Comparison of ENCODE assay signal across 28 mouse cellular contexts in genomic region chr3:123576413-123577387, GRCm38 (mm10).
DNase-seq lines count a peak whose midpoint lies in the region; ATAC-seq lines count a peak whose summit lies in the region.
"Had no signal": no experiment of that assay in that cellular context is flagged by ENCODE, and none has a peak within 500 bp of the region (broad histone marks: within the 10 kb centered on the region; RNA-seq: fewer than 3 reads in every experiment).

No protein-coding gene starts in this region.

- H3K4me2 ChIP-seq in midbrain, embryonic 14.5 days (ENCODE audit: low read length), result no peak overlapping the region
- no peak overlapping the region for H3K4me2 ChIP-seq in midbrain, embryonic 16.5 days (ENCODE audit: low read length)
- no peak overlapping the region for H3K4me2 ChIP-seq in liver, embryonic 12.5 days
- no peak overlapping the region for H3K4me2 ChIP-seq in forebrain, embryonic 12.5 days
- H3K4me2 ChIP-seq: embryonic facial prominence, embryonic 15.5 days; heart, embryonic 13.5 days; hindbrain, embryonic 14.5 days; limb, embryonic 12.5 days; lung, embryonic 14.5 days; midbrain, embryonic 15.5 days; neural tube, embryonic 13.5 days had no signal

- H3K4me3 ChIP-seq in midbrain, embryonic 14.5 days (replicated peaks; ENCODE audit: low read depth, low read length), result no peak overlapping the region
- no peak overlapping the region for H3K4me3 ChIP-seq in midbrain, embryonic 16.5 days (ENCODE audit: low read depth, low read length)
- H3K4me3 ChIP-seq in liver, embryonic 12.5 days, result no peak overlapping the region
- H3K4me3 ChIP-seq in forebrain, embryonic 12.5 days (replicated peaks), result no peak overlapping the region
- H3K4me3 ChIP-seq: embryonic facial prominence, embryonic 15.5 days; forebrain, embryonic 10.5 days; gastrocnemius, adult 2 months; heart, embryonic 13.5 days; limb, embryonic 12.5 days; midbrain, embryonic 15.5 days; myocyte; neural tube, embryonic 13.5 days had no signal

- no peaks in the 10 kb centered on the region for H3K27me3 ChIP-seq in midbrain, embryonic 14.5 days (ENCODE audit: control insufficient read depth, insufficient read depth, low read length)
- no peaks in the 10 kb centered on the region for H3K27me3 ChIP-seq in midbrain, embryonic 16.5 days (ENCODE audit: control insufficient read depth, insufficient read depth, low read depth, low read length)
- H3K27me3 ChIP-seq in liver, embryonic 12.5 days (replicated peaks), result no peaks in the 10 kb centered on the region
- no peaks in the 10 kb centered on the region for H3K27me3 ChIP-seq in forebrain, embryonic 12.5 days
- H3K27me3 ChIP-seq: embryonic facial prominence, embryonic 15.5 days; heart, embryonic 13.5 days; limb, embryonic 12.5 days; megakaryocyte, embryonic 14.5 days; midbrain, embryonic 15.5 days; neural tube, embryonic 13.5 days had no signal

- 91% methylated on average over 21 of the region's 21 CpGs for WGBS in midbrain, embryonic 14.5 days
- 91% methylated on average over 21 of the region's 21 CpGs for WGBS in midbrain, embryonic 16.5 days
- 75% methylated on average over 21 of the region's 21 CpGs for WGBS in liver, embryonic 12.5 days (ENCODE audit: insufficient replicate concordance)
- 92% methylated on average over 21 of the region's 21 CpGs for WGBS in forebrain, embryonic 12.5 days

- 0 out of 2 replicates have a peak, but pooled peaks have one; percentile 24 for ATAC-seq in midbrain, embryonic 14.5 days (ENCODE audit: low FRiP score, low TSS enrichment)
- ATAC-seq in midbrain, embryonic 16.5 days, result no peak
- ATAC-seq in liver, embryonic 12.5 days, result peak; percentile 75
- peak; percentile 85 for ATAC-seq in megakaryocyte progenitor cell, adult 5-6 weeks (replicated peaks; ENCODE audit: poor library complexity)
- no peak for ATAC-seq in forebrain, embryonic 12.5 days (ENCODE audit: low FRiP score)
- ATAC-seq: activated CD4-positive, CD25-positive, alpha-beta regulatory T cell, adult 4 months; inflammation-experienced regulatory T-cells, adult 6 months; midbrain, embryonic 15.5 days had no signal

- peak; percentile 39 for DNase-seq in midbrain, embryonic 14.5 days
- DNase-seq in c-Kit-positive CD71-positive TER-119-negative erythroid progenitor cells, embryonic 14.5 days (ENCODE audit: low read depth), result peak; percentile 39
- DNase-seq in heart, adult 11 months, result no peak
- no peak for DNase-seq in urinary bladder, postnatal 10 days (ENCODE audit: low spot score)
- DNase-seq: adrenal gland, adult 8-10 months; cerebellum, adult 9-10 months; gastrocnemius, adult 2 months; kidney, adult 2 months; kidney, postnatal 14 days; lung, embryonic 14.5 days; retina, postnatal 1 day; thymus, adult 2 months; thymus, postnatal 4 days had no signal

- H3K27ac ChIP-seq in midbrain, embryonic 14.5 days (replicated peaks; ENCODE audit: low read depth, low read length), result no peak overlapping the region
- no peak overlapping the region for H3K27ac ChIP-seq in midbrain, embryonic 16.5 days (ENCODE audit: low read length)
- H3K27ac ChIP-seq in liver, embryonic 12.5 days, result peak overlapping the region; percentile 64
- no peak overlapping the region for H3K27ac ChIP-seq in forebrain, embryonic 12.5 days
- H3K27ac ChIP-seq: embryonic facial prominence, embryonic 15.5 days; forebrain, embryonic 10.5 days; gastrocnemius, adult 2 months; heart, embryonic 13.5 days; hindbrain, embryonic 14.5 days; limb, embryonic 12.5 days; midbrain, embryonic 15.5 days; neural tube, embryonic 13.5 days had no signal

- no peaks in the 10 kb centered on the region for H3K36me3 ChIP-seq in midbrain, embryonic 14.5 days (ENCODE audit: control insufficient read depth, insufficient read depth, low read length)
- H3K36me3 ChIP-seq in midbrain, embryonic 16.5 days (ENCODE audit: control insufficient read depth, insufficient read depth, low read length), result no peaks in the 10 kb centered on the region
- no peaks in the 10 kb centered on the region for H3K36me3 ChIP-seq in liver, embryonic 12.5 days
- H3K36me3 ChIP-seq in forebrain, embryonic 12.5 days (replicated peaks), result no peaks in the 10 kb centered on the region
- H3K36me3 ChIP-seq: embryonic facial prominence, embryonic 15.5 days; forebrain, embryonic 10.5 days; heart, embryonic 13.5 days; limb, embryonic 12.5 days; midbrain, embryonic 15.5 days; neural tube, embryonic 13.5 days had no signal

- no peaks in the 10 kb centered on the region for H3K9me3 ChIP-seq in midbrain, embryonic 14.5 days (ENCODE audit: control insufficient read depth, low read length)
- no peaks in the 10 kb centered on the region for H3K9me3 ChIP-seq in midbrain, embryonic 16.5 days (replicated peaks; ENCODE audit: control insufficient read depth, low read length, poor library complexity, severe bottlenecking)
- H3K9me3 ChIP-seq in liver, embryonic 12.5 days (replicated peaks), result 0 out of 2 replicates have a peak, but pooled peaks cover 6% of the 10 kb centered on the region
- no peaks in the 10 kb centered on the region for H3K9me3 ChIP-seq in forebrain, embryonic 12.5 days
- H3K9me3 ChIP-seq: embryonic facial prominence, embryonic 15.5 days; forebrain, embryonic 10.5 days; heart, embryonic 13.5 days; limb, embryonic 12.5 days; midbrain, embryonic 15.5 days; neural tube, embryonic 13.5 days had no signal

- H3K4me1 ChIP-seq in midbrain, embryonic 14.5 days (ENCODE audit: control insufficient read depth, insufficient read depth, low read length), result no peaks in the 10 kb centered on the region
- no peaks in the 10 kb centered on the region for H3K4me1 ChIP-seq in midbrain, embryonic 16.5 days (ENCODE audit: control insufficient read depth, insufficient read depth, low read length)
- H3K4me1 ChIP-seq in liver, embryonic 12.5 days, result 0 out of 2 replicates have a peak, but pooled peaks cover 12% of the 10 kb centered on the region
- H3K4me1 ChIP-seq in forebrain, embryonic 12.5 days, result no peaks in the 10 kb centered on the region
- H3K4me1 ChIP-seq: embryonic facial prominence, embryonic 15.5 days; forebrain, embryonic 10.5 days; heart, embryonic 13.5 days; limb, embryonic 12.5 days; midbrain, embryonic 15.5 days; neural tube, embryonic 13.5 days had no signal

- no peak overlapping the region for H3K9ac ChIP-seq in midbrain, embryonic 14.5 days (replicated peaks; ENCODE audit: low read length)
- no peak overlapping the region for H3K9ac ChIP-seq in midbrain, embryonic 16.5 days (ENCODE audit: low read depth, low read length)
- no peak overlapping the region for H3K9ac ChIP-seq in liver, embryonic 12.5 days
- H3K9ac ChIP-seq in forebrain, embryonic 12.5 days, result no peak overlapping the region
- H3K9ac ChIP-seq: embryonic facial prominence, embryonic 15.5 days; heart, embryonic 13.5 days; hindbrain, embryonic 14.5 days; limb, embryonic 12.5 days; lung, embryonic 14.5 days; midbrain, embryonic 15.5 days; neural tube, embryonic 13.5 days had no signal

Comparison
In these comparisons a context has a peak if more than half of its experiments do, and no peak if none do; other contexts are left out.
1. ATAC-seq: peak in midbrain, embryonic 14.5 days (single experiment), liver, embryonic 12.5 days (single experiment) and megakaryocyte progenitor cell, adult 5-6 weeks (single experiment); none in midbrain, embryonic 16.5 days (single experiment) and forebrain, embryonic 12.5 days (single experiment).
2. DNase-seq: peak in midbrain, embryonic 14.5 days (single experiment) and c-Kit-positive CD71-positive TER-119-negative erythroid progenitor cells, embryonic 14.5 days (single experiment); none in heart, adult 11 months (single experiment) and urinary bladder, postnatal 10 days (single experiment).